In the genomic region with DNA sequence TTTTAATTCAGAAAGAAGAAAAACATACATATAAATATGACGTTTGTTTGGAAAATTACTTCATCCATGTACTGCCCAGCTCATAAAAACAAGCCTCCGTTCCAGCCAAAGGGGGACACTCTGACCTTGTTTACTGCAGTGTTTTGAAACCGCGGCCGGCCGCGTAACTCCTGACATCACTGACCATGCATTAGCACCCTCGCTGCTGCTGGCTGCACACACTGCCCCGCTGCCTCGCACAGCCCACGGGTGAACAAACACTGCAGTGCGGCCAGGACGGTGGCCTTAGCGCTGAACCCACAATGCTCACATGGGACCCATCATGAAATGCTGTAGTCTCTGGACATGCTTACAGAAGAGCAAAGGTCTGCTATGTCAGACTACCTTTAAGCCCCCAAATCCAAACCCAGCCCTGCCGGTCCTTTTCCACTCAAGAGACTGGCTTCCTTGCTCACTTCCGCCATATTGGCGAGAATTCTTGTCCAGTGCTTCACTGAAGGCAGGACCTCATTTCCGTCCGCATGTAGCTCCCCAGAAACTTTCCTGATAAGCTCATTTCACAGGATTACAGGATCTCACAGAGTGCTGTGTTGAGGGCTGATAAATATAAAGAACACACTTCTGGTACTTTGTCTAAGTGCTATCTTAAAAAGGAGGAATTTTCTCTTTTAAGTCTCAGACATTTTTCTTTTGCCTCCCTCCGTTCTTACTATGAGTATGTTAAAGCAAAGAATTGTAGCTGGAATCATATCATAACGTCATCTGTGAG, we compare ENCODE assay signal across 10 mouse cellular contexts.
DNase-seq lines count a peak whose midpoint lies in the region; ATAC-seq lines count a peak whose summit lies in the region.
"Had no signal": no experiment of that assay in that cellular context is flagged by ENCODE, and none has a peak within 500 bp of the region (broad histone marks: within the 10 kb centered on the region; RNA-seq: fewer than 3 reads in every experiment).

No protein-coding gene starts in this region.

- no peak overlapping the region for H3K4me3 ChIP-seq in hindbrain, embryonic 10.5 days
- no peak overlapping the region for H3K4me3 ChIP-seq in hindbrain, embryonic 16.5 days (ENCODE audit: low read length)
- peak overlapping the region; percentile 16; the same call in 1 of the 2 replicates for H3K4me3 ChIP-seq in liver, embryonic 11.5 days (ENCODE audit: low read depth, low read length)

- no peaks in the 10 kb centered on the region for H3K27me3 ChIP-seq in hindbrain, embryonic 10.5 days (ENCODE audit: insufficient read depth, poor library complexity, severe bottlenecking)
- no peaks in the 10 kb centered on the region for H3K27me3 ChIP-seq in hindbrain, embryonic 16.5 days (replicated peaks; ENCODE audit: control insufficient read depth, insufficient read depth, low read length)
- H3K27me3 ChIP-seq in liver, embryonic 11.5 days (replicated peaks; ENCODE audit: control insufficient read depth, insufficient read depth, low read length): no peaks in the 10 kb centered on the region

- ATAC-seq in hindbrain, embryonic 16.5 days: no peak
- ATAC-seq in erythroid progenitor cell, adult 5-6 weeks (replicated peaks; ENCODE audit: low FRiP score, poor library complexity, severe bottlenecking): peak; percentile 41; the same call in 1 of the 2 replicates
- peak; percentile 46; the same call in 1 of the 2 replicates for ATAC-seq in liver, embryonic 11.5 days (replicated peaks; ENCODE audit: low FRiP score)
- ATAC-seq in monocyte, adult 5-6 weeks (replicated peaks; ENCODE audit: insufficient number of reproducible peaks, low FRiP score, low TSS enrichment, poor library complexity, severe bottlenecking): peak; percentile 16; the same call in 1 of the 2 replicates
- ATAC-seq: forebrain, embryonic 16.5 days; intestine, postnatal 0 days had no signal

- H3K27ac ChIP-seq in hindbrain, embryonic 10.5 days: peak overlapping the region; percentile 18; the same call in 1 of the 2 replicates
- no peak overlapping the region for H3K27ac ChIP-seq in hindbrain, embryonic 16.5 days (ENCODE audit: low read depth, low read length)
- H3K27ac ChIP-seq in liver, embryonic 11.5 days (ENCODE audit: low read depth, low read length): peak overlapping the region; percentile 60

- intact Hi-C loops in left cerebral cortex, postnatal 14 days (cut with DNase I): no loop called here

- H3K4me1 ChIP-seq in hindbrain, embryonic 10.5 days (replicated peaks): peaks cover 36% of the 10 kb centered on the region
- no peaks in the 10 kb centered on the region for H3K4me1 ChIP-seq in hindbrain, embryonic 16.5 days (ENCODE audit: control insufficient read depth, insufficient read depth, low read depth, low read length)
- peaks cover 44% of the 10 kb centered on the region for H3K4me1 ChIP-seq in liver, embryonic 11.5 days (replicated peaks; ENCODE audit: control insufficient read depth, insufficient read depth, low read length)

- H3K4me2 ChIP-seq in hindbrain, embryonic 16.5 days (ENCODE audit: low read length): no peak overlapping the region
- H3K4me2 ChIP-seq in liver, embryonic 11.5 days: peak overlapping the region; percentile 58

- no peak overlapping the region for H3K9ac ChIP-seq in hindbrain, embryonic 16.5 days (ENCODE audit: low read depth, low read length)
- H3K9ac ChIP-seq in liver, embryonic 11.5 days (ENCODE audit: low read depth, low read length): 0 out of 2 replicates have a peak overlapping the region, but pooled peaks have one; percentile 32

- WGBS in hindbrain, embryonic 10.5 days: 94% methylated on average over 21 of the region's 21 CpGs
- WGBS in hindbrain, embryonic 16.5 days: 93% methylated on average over 21 of the region's 21 CpGs
- WGBS in liver, embryonic 11.5 days: 76% methylated on average over 21 of the region's 21 CpGs

- H3K9me3 ChIP-seq in hindbrain, embryonic 10.5 days: peaks cover 6% of the 10 kb centered on the region; the same call in 1 of the 2 replicates
- H3K9me3 ChIP-seq in hindbrain, embryonic 16.5 days (ENCODE audit: control insufficient read depth, low read length): peaks cover 8% of the 10 kb centered on the region; the same call in 1 of the 2 replicates
- no peaks in the 10 kb centered on the region for H3K9me3 ChIP-seq in liver, embryonic 11.5 days (ENCODE audit: control insufficient read depth, low read length)

- H3K36me3 ChIP-seq in hindbrain, embryonic 10.5 days: no peaks in the 10 kb centered on the region
- H3K36me3 ChIP-seq in hindbrain, embryonic 16.5 days (ENCODE audit: control insufficient read depth, insufficient read depth, low read length): no peaks in the 10 kb centered on the region
- no peaks in the 10 kb centered on the region for H3K36me3 ChIP-seq in liver, embryonic 11.5 days (ENCODE audit: control insufficient read depth, insufficient read depth, low read length)

- no peak for DNase-seq in hindbrain, embryonic 10.5 days (ENCODE audit: low spot score)
- DNase-seq in liver, embryonic 11.5 days (ENCODE audit: low spot score): no peak
- no peak for DNase-seq in layer of hippocampus, adult 8-10 months (ENCODE audit: low spot score in 2 of 2)
- DNase-seq in left cerebral cortex, postnatal 14 days (ENCODE audit: low spot score in 2 of 2): no peak
- no peak for DNase-seq in layer of hippocampus, adult 9-11 months
